Mouse (Mus musculus) kidney, embryonic 16.5 days (tissue): ENCODE measurements at regions not wholly inside any gene's neighbourhood (a gene's known extent, or its start where the extent isn't known, plus 50 kb on each side); places are given as distances from the start of the nearest gene placed in this dataset.

ENCODE experiments used
- ATAC-seq: fragments of 200-750 bp; cut with Nextera tagmentation; 2 replicates; pipeline ENCODE4 v1.8.0; 2017; ENCODE audit warnings: moderate TSS enrichment; ENCODE audit not compliant: low FRiP score, low TSS enrichment
- H3K27ac ChIP-seq: fragments of 300-500 bp; sonication (generic); 2 replicates; pipeline ENCODE4 v1.5.1; 2014; ENCODE audit warnings: low read length
- H3K27me3 ChIP-seq: fragments of 300-500 bp; sonication (generic); 2 replicates; pipeline ENCODE4 v1.6.1; 2014; ENCODE audit warnings: low read length, control low read depth, mixed read lengths; ENCODE audit not compliant: insufficient read depth
- H3K36me3 ChIP-seq: fragments of 300-500 bp; sonication (generic); 2 replicates; pipeline ENCODE4 v1.6.1; 2014; ENCODE audit warnings: low read length, control low read depth, mixed read lengths; ENCODE audit not compliant: insufficient read depth
- H3K4me1 ChIP-seq: fragments of 300-500 bp; sonication (generic); 2 replicates; pipeline ENCODE4 v1.6.1; 2014; ENCODE audit warnings: low read length, control low read depth, mixed read lengths; ENCODE audit not compliant: insufficient read depth
- H3K4me2 ChIP-seq: fragments of 300-500 bp; sonication (generic); replicated peaks from 2 replicates; pipeline ENCODE4 v1.6.1; 2014; ENCODE audit warnings: low read depth, low read length
- H3K4me3 ChIP-seq: fragments of 300-500 bp; sonication (generic); 2 replicates; pipeline ENCODE4 v1.5.1; 2014; ENCODE audit warnings: mild to moderate bottlenecking, low read length
- H3K9ac ChIP-seq: fragments of 300-500 bp; sonication (generic); replicated peaks from 2 replicates; pipeline ENCODE4 v1.6.1; 2014; ENCODE audit warnings: low read length
- H3K9me3 ChIP-seq: fragments of 300-500 bp; sonication (generic); 2 replicates; pipeline ENCODE4 v1.6.1; 2016; ENCODE audit warnings: low read length, control low read depth
- WGBS: fragments of 180-500 bp; shearing (Covaris S2); extraction: QIAGEN DNeasy Blood & Tissue Kit; methylation state at CpG from one replicate; pipeline ENCODE4 v1.1.7; 2014; 5-methylcytosine and 5-hydroxymethylcytosine counted together

GRCm38 (mm10) chr5:64401737-64402136, 245.6 kb downstream of the Tbc1d1 start:
- WGBS: 78% methylated on average over 9 of the region's 9 CpGs
- H3K9ac ChIP-seq: no peak overlapping the region
- H3K27ac ChIP-seq: no peak overlapping the region
- H3K4me3 ChIP-seq: no peak overlapping the region
- H3K4me2 ChIP-seq: no peak overlapping the region
- no peaks in the 10 kb centered on the region for H3K9me3 ChIP-seq
- H3K27me3 ChIP-seq: no peaks in the 10 kb centered on the region
- no peak for ATAC-seq
- H3K36me3 ChIP-seq: no peaks in the 10 kb centered on the region
- no peaks in the 10 kb centered on the region for H3K4me1 ChIP-seq

DNA sequence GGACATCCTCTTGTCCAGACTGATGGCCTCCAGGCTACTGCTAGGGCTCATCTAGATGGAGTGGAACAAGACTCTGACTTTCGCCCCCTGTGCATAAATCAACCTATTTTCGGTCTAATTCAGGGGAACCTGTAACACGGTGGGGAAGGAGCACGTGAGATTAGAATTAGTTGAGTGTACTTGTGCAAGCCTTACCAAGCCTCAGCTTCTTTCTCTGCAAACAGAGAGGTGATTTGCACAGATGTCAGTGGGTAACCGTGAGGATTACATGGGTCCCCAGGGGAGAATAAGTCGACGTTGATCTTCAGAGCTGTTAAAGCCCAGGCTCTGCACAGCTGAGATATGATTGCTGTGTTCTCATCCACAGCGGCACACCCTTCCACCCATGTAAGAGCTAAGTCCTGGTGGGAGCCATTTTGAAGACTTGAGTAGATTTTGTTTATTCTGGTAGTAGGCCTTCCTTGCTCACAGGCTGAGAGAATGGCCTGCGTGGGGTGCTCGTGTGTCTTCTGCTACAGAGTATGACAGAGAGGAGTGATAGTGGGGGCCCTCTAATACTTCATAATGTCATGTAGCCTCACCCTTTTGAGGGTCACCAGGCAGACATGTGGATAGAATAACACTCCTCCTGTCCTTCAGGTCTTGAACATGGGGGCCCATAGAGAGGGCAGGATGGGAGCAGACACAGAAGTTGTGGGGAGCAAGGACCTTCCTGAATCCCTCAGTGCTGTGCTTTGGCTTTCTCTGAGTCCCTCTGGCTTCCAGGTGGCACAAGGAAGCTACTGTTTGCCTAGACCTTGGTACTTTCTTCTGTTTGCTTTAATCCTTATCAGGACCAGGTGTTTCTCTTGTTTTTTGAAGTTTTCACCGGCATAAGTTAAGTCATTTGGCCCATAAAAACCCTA, 247.2 kb downstream of the Tbc1d1 start:
- ATAC-seq: no peak
- no peaks in the 10 kb centered on the region for H3K9me3 ChIP-seq
- H3K27me3 ChIP-seq: no peaks in the 10 kb centered on the region
- no peaks in the 10 kb centered on the region for H3K4me1 ChIP-seq
- no peak overlapping the region for H3K27ac ChIP-seq
- H3K9ac ChIP-seq: no peak overlapping the region
- no peak overlapping the region for H3K4me2 ChIP-seq
- H3K36me3 ChIP-seq: no peaks in the 10 kb centered on the region
- 71% methylated on average over 11 of the region's 11 CpGs for WGBS
- H3K4me3 ChIP-seq: no peak overlapping the region

DNA sequence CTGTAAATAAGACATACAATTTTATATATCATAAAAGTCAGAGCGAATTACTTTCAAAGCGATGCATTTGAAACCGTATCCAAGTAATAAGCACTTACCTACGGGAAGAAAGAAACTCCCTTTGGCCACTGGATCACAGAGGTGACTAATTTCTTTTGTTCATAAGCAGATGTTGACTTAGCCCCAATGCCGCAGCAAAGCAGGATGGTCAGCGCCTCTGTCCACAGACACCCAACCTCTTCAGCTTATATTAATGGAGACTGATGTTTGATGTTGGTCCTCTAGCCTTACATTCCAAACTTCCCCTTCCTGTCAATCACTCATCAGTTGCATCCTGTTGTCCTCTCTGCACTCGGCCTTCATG, 247.9 kb downstream of the Tbc1d1 start:
- H3K4me1 ChIP-seq: no peaks in the 10 kb centered on the region
- no peak overlapping the region for H3K4me2 ChIP-seq
- H3K36me3 ChIP-seq: no peaks in the 10 kb centered on the region
- H3K27ac ChIP-seq: no peak overlapping the region
- H3K27me3 ChIP-seq: no peaks in the 10 kb centered on the region
- no peak for ATAC-seq
- 80% methylated on average over 7 of the region's 7 CpGs for WGBS
- no peak overlapping the region for H3K9ac ChIP-seq
- H3K4me3 ChIP-seq: no peak overlapping the region
- H3K9me3 ChIP-seq: no peaks in the 10 kb centered on the region

DNA sequence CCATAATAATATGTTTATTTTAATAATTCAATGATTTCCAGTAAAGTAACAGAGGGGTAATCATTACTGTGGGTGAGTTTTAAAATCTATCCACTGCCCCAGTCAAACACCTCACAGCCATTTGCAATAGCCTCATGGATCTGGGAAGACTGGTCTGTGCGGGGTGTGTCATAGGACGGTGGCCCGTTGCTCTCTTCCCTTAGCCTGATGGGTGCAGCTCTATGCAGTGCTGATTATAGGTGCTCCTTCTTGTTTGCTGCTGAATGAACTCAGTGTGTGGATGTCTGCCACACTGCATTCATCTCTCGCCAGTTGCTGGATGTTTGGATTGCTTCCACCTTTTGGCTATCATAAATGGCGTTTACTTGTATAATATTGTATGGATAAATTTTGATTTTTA, 248.4 kb downstream of the Tbc1d1 start:
- ATAC-seq: no peak

GRCm38 (mm10) chr5:64408938-64409337, 252.8 kb downstream of the Tbc1d1 start:
- Histone ChIP-seq H3K27ac (no peak overlapping the region), H3K4me3 (no peak overlapping the region), H3K36me3 (no peaks in the 10 kb centered on the region), H3K9me3 (no peaks in the 10 kb centered on the region), H3K9ac (no peak overlapping the region), H3K4me2 (no peak overlapping the region), H3K27me3 (no peaks in the 10 kb centered on the region), H3K4me1 (peaks cover 11% of the 10 kb centered on the region; the same call in 1 of the 2 replicates)
- ATAC-seq: no peak
- 78% methylated on average over 3 of the region's 3 CpGs for WGBS

More for the DNA sequence above, 248.4 kb downstream of the Tbc1d1 start:
- no peak overlapping the region for H3K9ac ChIP-seq
- WGBS: 93% methylated on average over 5 of the region's 5 CpGs
- H3K4me2 ChIP-seq: no peak overlapping the region
- H3K9me3 ChIP-seq: no peaks in the 10 kb centered on the region
- no peaks in the 10 kb centered on the region for H3K4me1 ChIP-seq
- H3K36me3 ChIP-seq: no peaks in the 10 kb centered on the region
- H3K27me3 ChIP-seq: no peaks in the 10 kb centered on the region
- no peak overlapping the region for H3K27ac ChIP-seq
- H3K4me3 ChIP-seq: no peak overlapping the region

DNA sequence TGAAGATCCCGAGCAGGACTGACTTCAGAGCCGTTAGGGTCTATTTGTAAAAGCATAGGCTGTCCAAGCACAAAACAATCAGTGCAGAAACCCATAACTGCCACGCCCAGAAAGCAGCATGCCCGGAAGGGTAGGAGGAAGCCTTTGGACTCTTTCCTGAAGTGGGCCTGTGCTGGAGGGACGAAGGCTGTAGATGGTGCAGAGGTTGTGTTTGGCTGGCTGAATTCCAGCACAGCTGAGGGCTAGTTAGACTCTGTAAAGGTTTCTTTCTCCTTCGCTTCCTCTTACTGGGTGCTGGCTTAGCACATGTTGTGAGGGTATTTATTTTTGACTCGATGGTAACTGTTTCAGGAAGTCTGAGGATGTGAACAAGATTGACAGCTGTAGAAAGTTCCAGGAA, 254.5 kb downstream of the Tbc1d1 start:
- no peaks in the 10 kb centered on the region for H3K36me3 ChIP-seq
- H3K9me3 ChIP-seq: no peaks in the 10 kb centered on the region
- ATAC-seq: peak; percentile 46; the same call in 1 of the 2 replicates
- H3K4me2 ChIP-seq: 0 out of 2 replicates have a peak overlapping the region, but pooled peaks have one; percentile 6
- no peak overlapping the region for H3K4me3 ChIP-seq
- H3K27me3 ChIP-seq: no peaks in the 10 kb centered on the region
- peaks cover 11% of the 10 kb centered on the region; the same call in 1 of the 2 replicates for H3K4me1 ChIP-seq
- 34% methylated on average over 7 of the region's 7 CpGs for WGBS
- no peak overlapping the region; the same call in 1 of the 2 replicates for H3K9ac ChIP-seq
- peak overlapping the region; percentile 60; the same call in 1 of the 2 replicates for H3K27ac ChIP-seq

DNA sequence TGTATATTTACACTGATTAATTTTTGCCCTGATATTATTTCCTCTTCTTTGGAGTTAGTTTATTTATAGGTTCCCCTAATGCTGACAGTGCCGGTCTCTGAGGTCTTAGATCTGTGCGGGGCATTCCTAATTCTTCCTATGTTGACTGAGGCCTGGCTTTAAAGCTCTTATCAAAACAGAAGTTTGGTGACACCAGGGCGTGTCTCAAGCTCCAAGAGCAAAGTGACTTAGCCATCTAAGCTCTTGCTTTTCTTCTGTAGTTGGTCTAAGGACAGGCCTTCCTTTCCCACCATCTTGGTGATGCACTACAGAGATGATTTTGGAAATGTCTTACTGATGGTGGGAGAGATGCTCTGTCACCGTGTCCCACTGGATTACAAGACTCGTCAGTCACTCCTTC, 258.4 kb downstream of the Tbc1d1 start:
- Histone ChIP-seq H3K4me1 (peaks cover 11% of the 10 kb centered on the region; the same call in 1 of the 2 replicates), H3K9ac (no peak overlapping the region), H3K4me2 (no peak overlapping the region), H3K36me3 (no peaks in the 10 kb centered on the region), H3K27me3 (no peaks in the 10 kb centered on the region), H3K9me3 (no peaks in the 10 kb centered on the region), H3K27ac (no peak overlapping the region), H3K4me3 (no peak overlapping the region)
- 60% methylated on average over 5 of the region's 5 CpGs for WGBS
- ATAC-seq: no peak

- 38% methylated on average over 1 of the region's 1 CpGs for WGBS
- no peak for ATAC-seq
- Histone ChIP-seq H3K4me3 (no peak overlapping the region), H3K9me3 (peaks cover 4% of the 10 kb centered on the region), H3K27me3 (no peaks in the 10 kb centered on the region), H3K27ac (no peak overlapping the region), H3K36me3 (no peaks in the 10 kb centered on the region), H3K9ac (no peak overlapping the region), H3K4me1 (peaks cover 13% of the 10 kb centered on the region), H3K4me2 (no peak overlapping the region)
These were observed 263.3 kb downstream of the Tbc1d1 start for GRCm38 (mm10) chr5:64419395-64419794.

GRCm38 (mm10) chr5:64422787-64423587, 266.9 kb downstream of the Tbc1d1 start:
- Histone ChIP-seq H3K9ac (0 out of 2 replicates have a peak overlapping the region, but pooled peaks have one; percentile 3), H3K4me1 (peaks cover 13% of the 10 kb centered on the region), H3K27me3 (no peaks in the 10 kb centered on the region), H3K9me3 (peaks cover 8% of the 10 kb centered on the region), H3K36me3 (no peaks in the 10 kb centered on the region), H3K4me2 (0 out of 2 replicates have a peak overlapping the region, but pooled peaks have one; percentile 7), H3K27ac (peak overlapping the region; percentile 71), H3K4me3 (no peak overlapping the region)
- WGBS: 9% methylated on average over 13 of the region's 13 CpGs
- peak; percentile 83 for ATAC-seq
